Mouse (Mus musculus) layer of hippocampus, adult 6 months (tissue): ENCODE measurements around the gene Cfap99. TPM values are rescaled to one million over a fixed set of nuclear protein-coding genes. Genes with fewer than 3 reads are reported as not detected.

Experiments
- long read RNA-seq, 2 experiments: library from polyadenylated mRNA; unstranded; transcript quantifications; one replicate each; pipeline ENCODE4 v2.0.0; 2019 to 2020
- polyA plus RNA-seq: library from polyadenylated mRNA; unstranded; fragments of <200 nt; fragmentation: Nextera tagmentation; gene quantifications from 2 replicates; pipeline ENCODE4 v1.2.3, GENCODE M21; 2021

Gene Cfap99
- polyA plus RNA-seq, result 0.13 and 0.23 TPM in 2 replicates
- long read RNA-seq, experiment 1, result 0 reads
- long read RNA-seq, experiment 2, partial matches to known transcripts, result 0 of 2 reads
- long read RNA-seq, experiment 2, other reads (novel, unspliced or antisense), result 2 of 2 reads

GRCm38 (mm10) chr5:34288154-34288716 is at the start of gene Cfap99, which contains the start of gene Zfyve28:
TSS of gene Cfap99 (plus strand) at chr5:34288600.
TSS of gene Zfyve28 (minus strand) at chr5:34288449.

DNA sequence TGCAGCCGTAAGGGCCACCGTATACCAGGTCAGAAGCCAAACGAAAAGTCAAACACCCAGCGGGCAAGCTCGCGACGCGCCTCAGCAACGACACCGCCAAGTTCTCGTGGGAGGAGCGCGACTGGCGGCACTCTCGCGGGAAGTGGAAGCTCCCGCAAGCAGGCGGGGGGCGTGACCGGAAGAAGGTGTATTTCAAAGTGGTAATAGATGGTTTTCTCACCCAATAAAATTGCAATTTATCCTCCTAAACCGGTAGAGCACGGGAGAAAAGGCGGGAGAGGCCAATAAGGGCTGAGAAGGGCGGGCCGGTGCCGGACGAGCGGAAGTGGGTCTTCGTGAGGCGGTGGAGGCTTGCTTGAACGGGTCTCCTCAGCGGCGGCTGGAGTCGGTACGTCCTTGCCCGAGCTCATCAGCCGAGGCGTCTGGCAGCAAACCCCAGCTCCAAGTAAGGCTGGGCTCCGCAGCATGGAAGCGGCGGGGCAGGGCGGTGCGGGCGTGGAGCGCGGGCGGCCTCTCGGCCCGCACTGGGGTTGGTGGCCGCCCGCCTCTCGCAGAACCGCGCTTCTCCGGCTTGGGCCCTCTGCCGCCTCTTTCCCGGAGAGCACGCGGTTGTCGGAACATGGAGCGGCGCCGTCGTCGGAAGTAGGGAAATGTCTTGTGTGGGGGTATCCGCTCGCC is 47.8 kb downstream of the Cfap99 start, which contains the start of gene Rnf4:
TSS of gene Rnf4 (plus strand) at position 193 of the 678 bp plus-strand sequence.

DNA sequence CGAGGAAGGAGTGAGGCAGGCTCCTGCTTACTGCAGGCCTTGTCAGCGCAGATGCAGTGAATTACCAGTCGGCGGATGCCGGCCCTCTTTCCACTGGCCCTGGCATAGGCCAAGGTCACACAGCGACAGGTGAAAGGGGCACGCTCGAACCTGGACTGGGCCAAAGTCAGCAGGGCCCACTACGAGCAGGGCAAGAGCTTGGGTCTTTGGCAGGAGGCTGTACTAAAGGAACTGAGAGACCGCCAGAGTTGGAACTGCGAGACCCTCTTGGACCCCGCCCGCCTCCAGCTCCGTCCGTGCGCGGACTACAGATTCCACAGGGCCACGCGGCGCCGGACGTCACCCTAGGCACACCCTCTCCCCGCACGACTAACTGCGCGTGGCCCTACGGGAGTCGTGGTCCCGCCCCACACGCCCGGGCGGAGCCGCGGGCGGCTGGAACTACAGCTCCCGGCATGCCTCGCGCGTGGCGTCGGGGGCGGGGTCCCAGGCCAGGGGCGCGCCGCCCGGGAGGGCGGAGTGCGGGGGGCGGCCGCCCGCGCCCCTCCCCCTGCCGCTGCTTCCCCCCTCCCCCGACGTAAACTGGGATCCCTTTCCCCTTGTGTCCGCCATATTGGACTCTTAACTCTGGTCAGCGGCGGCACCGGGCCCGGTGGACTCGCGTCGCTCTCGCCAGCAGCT is 81.1 kb downstream of the Cfap99 start, which contains the start of gene Fam193a:
TSS of gene Fam193a (plus strand) at position 593 of the 681 bp plus-strand sequence.

Other genes with a start within 250 kb of the Cfap99 start
- 0.06 and 0.20 TPM in 2 replicates for gene Poln, start 119.2 kb upstream of the Cfap99 start, polyA plus RNA-seq
- 5.8 and 7.0 TPM in 2 replicates for gene Haus3, start 119.1 kb upstream of the Cfap99 start, polyA plus RNA-seq
- 16.1 and 17.4 TPM in 2 replicates for gene Mxd4, start 100.9 kb upstream of the Cfap99 start, polyA plus RNA-seq
- gene Zfyve28, start 151 bp upstream of the Cfap99 start, polyA plus RNA-seq, result 9.0 and 11.9 TPM in 2 replicates
- gene Rnf4, start 47.7 kb downstream of the Cfap99 start, polyA plus RNA-seq, result 66.6 and 74.3 TPM in 2 replicates
- gene Fam193a, start 81.3 kb downstream of the Cfap99 start, polyA plus RNA-seq, result 4.4 and 5.4 TPM in 2 replicates
- gene Tnip2, start 225.4 kb downstream of the Cfap99 start, polyA plus RNA-seq, result 8.4 and 9.0 TPM in 2 replicates
- 0.84 and 1.7 TPM in 2 replicates for gene Sh3bp2, start 237.2 kb downstream of the Cfap99 start, polyA plus RNA-seq